Mouse (Mus musculus): ENCODE measurements at regions not wholly inside any gene's neighbourhood (a gene's known extent, or its start where the extent isn't known, plus 50 kb on each side); places are given as distances from the start of the nearest gene placed in this dataset.

- Histone ChIP-seq H3K4me2 (ENCODE audit: low read depth) (no peak overlapping the region), H3K36me3 (replicated peaks; ENCODE audit: control insufficient read depth, insufficient read depth, low read depth) (no peaks in the 10 kb centered on the region), H3K4me3 (ENCODE audit: insufficient read depth in 1 of 2, low read depth in 2 of 2, low read length in 2 of 2) (no peak overlapping the region), H3K27ac (no peak overlapping the region), H3K27me3 (ENCODE audit: control insufficient read depth, insufficient read depth, low read length) (peaks cover 3% of the 10 kb centered on the region), H3K4me1 (replicated peaks; ENCODE audit: control insufficient read depth in 2 of 2, insufficient read depth in 2 of 2, low read length in 1 of 2) (0 out of 4 replicates have a peak, but pooled peaks cover 0 to 3% of the 10 kb centered on the region in 2 experiments), H3K9ac (replicated peaks) (no peak overlapping the region), H3K9me3 (ENCODE audit: control insufficient read depth, low read length) (no peaks in the 10 kb centered on the region)
- WGBS (ENCODE audit: insufficient replicate concordance), result 25% methylated on average over 7 of the region's 7 CpGs
- ATAC-seq (ENCODE audit: insufficient read depth) (no peak), DNase-seq (ENCODE audit: low read depth in 3 of 3, low spot score in 3 of 3) (no peak)
- TF ChIP-seq CTCF (IDR thresholded peaks at IDR 0.05; ENCODE audit: low read depth) (no peak), EP300 (IDR thresholded peaks at IDR 0.05; ENCODE audit: low read depth) (no peak)
These were observed 319.5 kb upstream of the Noct start for GRCm38 (mm10) chr3:50904716-50905116.

DNA sequence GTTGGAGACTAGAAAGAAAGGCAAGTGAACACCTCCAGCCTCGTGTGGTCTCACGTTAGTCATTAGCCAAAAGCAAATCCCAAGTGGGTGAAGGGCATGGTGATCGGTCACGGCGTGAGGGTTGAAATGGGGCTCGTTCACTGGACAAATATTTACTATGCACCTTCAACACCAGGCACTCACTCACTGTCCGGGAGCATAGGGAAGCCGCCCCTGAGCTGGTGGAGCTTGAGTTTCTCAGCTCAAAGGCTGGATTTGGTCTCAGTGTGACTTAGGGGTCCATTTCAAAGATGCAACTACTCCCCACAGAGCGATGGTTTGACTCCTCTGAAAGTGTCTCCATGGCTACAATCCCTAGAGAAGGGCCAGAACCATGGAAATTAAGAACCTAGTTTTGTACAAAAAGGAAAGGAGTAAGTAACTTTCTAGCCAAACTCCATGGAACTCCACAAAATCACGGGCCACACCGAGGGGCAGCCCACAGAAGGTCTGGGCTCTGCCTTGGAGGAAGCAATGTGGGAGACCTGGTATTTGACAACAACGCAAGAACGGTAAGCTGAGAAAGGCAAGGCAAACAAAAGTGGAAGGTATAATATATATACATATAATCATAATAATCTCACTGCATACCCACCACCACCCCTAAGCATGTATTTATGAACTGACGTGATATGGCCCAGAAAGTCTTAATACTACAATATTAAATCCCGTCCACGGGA, 318.8 kb upstream of the Noct start:
- H3K27me3 ChIP-seq (ENCODE audit: control insufficient read depth, insufficient read depth, low read length), result peaks cover 3% of the 10 kb centered on the region
- H3K36me3 ChIP-seq (replicated peaks; ENCODE audit: control insufficient read depth, insufficient read depth, low read depth), result no peaks in the 10 kb centered on the region
- no peak overlapping the region for H3K9ac ChIP-seq (replicated peaks)
- no peak overlapping the region for H3K4me3 ChIP-seq (ENCODE audit: insufficient read depth in 1 of 2, low read depth in 2 of 2, low read length in 2 of 2)
- H3K4me1 ChIP-seq (replicated peaks; ENCODE audit: control insufficient read depth in 2 of 2, insufficient read depth in 2 of 2, low read length in 1 of 2), result 0 out of 4 replicates have a peak, but pooled peaks cover 0 to 3% of the 10 kb centered on the region in 2 experiments
- TF ChIP-seq EP300 (IDR thresholded peaks at IDR 0.05; ENCODE audit: low read depth), result no peak
- TF ChIP-seq CTCF (IDR thresholded peaks at IDR 0.05; ENCODE audit: low read depth), result no peak
- H3K9me3 ChIP-seq (ENCODE audit: control insufficient read depth, low read length), result no peaks in the 10 kb centered on the region
- no peak for ATAC-seq (ENCODE audit: insufficient read depth)
- no peak overlapping the region for H3K27ac ChIP-seq
- WGBS (ENCODE audit: insufficient replicate concordance), result 25% methylated on average over 16 of the region's 16 CpGs
- peak overlapping the region; percentile 51 for H3K4me2 ChIP-seq (ENCODE audit: low read depth)
- peak in 2 of 3 experiments; percentile 4 for DNase-seq (ENCODE audit: low read depth in 3 of 3, low spot score in 3 of 3)

DNA sequence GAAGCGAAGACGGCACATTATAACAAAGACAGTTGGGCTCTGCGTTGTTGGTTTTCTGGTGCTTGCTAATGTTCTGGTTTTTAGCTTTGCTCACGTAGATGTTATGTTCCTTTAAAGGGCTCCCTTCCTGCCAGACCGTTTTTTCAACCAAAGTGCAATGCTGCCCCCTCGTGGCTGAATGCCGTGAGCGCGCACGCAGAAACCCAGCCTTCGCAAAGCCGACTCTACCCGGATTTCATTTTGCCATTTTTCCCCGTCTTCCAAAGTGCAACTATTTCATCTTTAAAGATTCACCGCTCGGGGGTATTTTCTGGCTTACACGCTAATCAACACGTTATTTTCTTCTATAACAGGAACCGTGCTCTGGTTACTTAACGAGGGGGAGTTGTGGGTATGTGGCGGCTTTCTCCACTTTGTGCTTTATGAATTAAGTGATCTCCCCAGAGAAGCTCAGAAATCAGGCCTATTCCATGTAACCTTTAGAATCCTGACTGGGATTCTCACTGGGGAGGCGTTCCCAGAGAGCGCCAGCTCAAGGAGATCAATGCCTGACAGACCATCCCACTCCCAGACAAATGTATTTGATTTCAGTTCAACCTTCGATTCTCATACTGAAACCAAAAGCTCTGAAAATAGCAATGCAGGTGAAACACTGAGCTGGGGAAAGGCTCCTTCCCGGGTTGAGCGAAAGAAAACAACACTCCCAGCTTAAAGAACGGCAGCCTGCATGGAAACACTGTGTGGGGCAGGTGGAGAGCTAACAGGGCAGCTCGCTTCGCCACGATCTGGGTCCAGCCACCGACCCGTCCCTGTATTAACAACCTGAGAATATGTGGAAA, 318.0 kb upstream of the Noct start:
- Histone ChIP-seq H3K27me3 (ENCODE audit: control insufficient read depth, insufficient read depth, low read length) (peaks cover 3% of the 10 kb centered on the region), H3K9ac (replicated peaks) (no peak overlapping the region), H3K9me3 (ENCODE audit: control insufficient read depth, low read length) (no peaks in the 10 kb centered on the region), H3K27ac (no peak overlapping the region), H3K36me3 (replicated peaks; ENCODE audit: control insufficient read depth, insufficient read depth, low read depth) (no peaks in the 10 kb centered on the region), H3K4me2 (ENCODE audit: low read depth) (peak overlapping the region; percentile 51), H3K4me1 (replicated peaks; ENCODE audit: control insufficient read depth in 2 of 2, insufficient read depth in 2 of 2, low read length in 1 of 2) (0 out of 4 replicates have a peak, but pooled peaks cover 0 to 3% of the 10 kb centered on the region in 2 experiments), H3K4me3 (ENCODE audit: insufficient read depth in 1 of 2, low read depth in 2 of 2, low read length in 2 of 2) (peak overlapping the region; percentile 12 to 21; a peak in 1 of 4 replicates)
- WGBS (ENCODE audit: insufficient replicate concordance), result 9% methylated on average over 32 of the region's 32 CpGs
- DNase-seq (ENCODE audit: low read depth in 3 of 3, low spot score in 3 of 3) (peak; percentile 15 to 27 (median 17)), ATAC-seq (ENCODE audit: insufficient read depth) (no peak)
- no peak for TF ChIP-seq EP300 (IDR thresholded peaks at IDR 0.05; ENCODE audit: low read depth)
- TF ChIP-seq CTCF (IDR thresholded peaks at IDR 0.05; ENCODE audit: low read depth), result peak; percentile 89

GRCm38 (mm10) chr3:50912980-50913518, 311.2 kb upstream of the Noct start:
- no peak for ATAC-seq (ENCODE audit: insufficient read depth)
- Histone ChIP-seq H3K9me3 (ENCODE audit: control insufficient read depth, low read length) (no peaks in the 10 kb centered on the region), H3K36me3 (replicated peaks; ENCODE audit: control insufficient read depth, insufficient read depth, low read depth) (no peaks in the 10 kb centered on the region), H3K27me3 (ENCODE audit: control insufficient read depth, insufficient read depth, low read length) (peaks cover 3% of the 10 kb centered on the region), H3K27ac (no peak overlapping the region), H3K9ac (replicated peaks) (no peak overlapping the region), H3K4me3 (ENCODE audit: insufficient read depth in 1 of 2, low read depth in 2 of 2, low read length in 2 of 2) (no peak overlapping the region), H3K4me2 (ENCODE audit: low read depth) (no peak overlapping the region), H3K4me1 (replicated peaks; ENCODE audit: control insufficient read depth in 2 of 2, insufficient read depth in 2 of 2, low read length in 1 of 2) (no peaks in the 10 kb centered on the region)
- TF ChIP-seq EP300 (IDR thresholded peaks at IDR 0.05; ENCODE audit: low read depth) (no peak), CTCF (IDR thresholded peaks at IDR 0.05; ENCODE audit: low read depth) (no peak)
- WGBS (ENCODE audit: insufficient replicate concordance), result 66% methylated on average over 5 of the region's 5 CpGs
- DNase-seq (ENCODE audit: low read depth in 3 of 3, low spot score in 3 of 3), result no peak

Measured in liver, embryonic 14.5 days (tissue).